Mouse (Mus musculus) stomach, embryonic 14.5 days (tissue): ENCODE data around the gene Grap2. TPM values are rescaled to one million over a fixed set of nuclear protein-coding genes. Genes with fewer than 3 reads are reported as not detected.

Experiments used
- ATAC-seq: fragments of 200-750 bp; cut with Nextera tagmentation; 2 replicates; pipeline ENCODE4 v1.8.0; 2017; ENCODE audit warnings: low read depth, moderate TSS enrichment; ENCODE audit not compliant: insufficient number of reproducible peaks, insufficient read depth, low FRiP score
- H3K27ac ChIP-seq: fragments of 300-500 bp; sonication (generic); 2 replicates; pipeline ENCODE4 v1.5.1; 2014; ENCODE audit warnings: mild to moderate bottlenecking, low read length, moderate library complexity, mixed read lengths
- H3K27me3 ChIP-seq: fragments of 300-500 bp; sonication (generic); 2 replicates; pipeline ENCODE4 v1.6.1; 2014; ENCODE audit warnings: low read length, control low read depth, mixed read lengths; ENCODE audit not compliant: control insufficient read depth, insufficient read depth
- H3K36me3 ChIP-seq: fragments of 300-500 bp; sonication (generic); 2 replicates; pipeline ENCODE4 v1.6.1; 2014; ENCODE audit warnings: mild to moderate bottlenecking, control low read depth, low read length, moderate library complexity, mixed read lengths; ENCODE audit not compliant: control insufficient read depth, insufficient read depth
- H3K4me1 ChIP-seq: fragments of 300-500 bp; sonication (generic); 2 replicates; pipeline ENCODE4 v1.6.1; 2014; ENCODE audit warnings: low read length, control low read depth, mixed read lengths; ENCODE audit not compliant: control insufficient read depth, insufficient read depth
- H3K4me2 ChIP-seq: fragments of 300-500 bp; sonication (generic); replicated peaks from 2 replicates; pipeline ENCODE4 v1.6.1; 2014; ENCODE audit warnings: low read depth, low read length, control low read depth
- H3K4me3 ChIP-seq: fragments of 300-500 bp; sonication (generic); 2 replicates; pipeline ENCODE4 v1.5.1; 2014; ENCODE audit warnings: low read depth, low read length, control low read depth
- H3K9ac ChIP-seq: fragments of 300-500 bp; sonication (generic); replicated peaks from 2 replicates; pipeline ENCODE4 v1.6.1; 2014; ENCODE audit warnings: low read depth, mild to moderate bottlenecking, control low read depth, low read length, moderate library complexity, mixed read lengths
- H3K9me3 ChIP-seq: fragments of 300-500 bp; sonication (generic); 2 replicates; pipeline ENCODE4 v1.6.1; 2016; ENCODE audit warnings: low read depth, low read length, control low read depth; ENCODE audit not compliant: control insufficient read depth
- WGBS: fragments of 180-500 bp; shearing (Covaris S2); extraction: QIAGEN DNeasy Blood & Tissue Kit; methylation state at CpG from one replicate; pipeline ENCODE4 v1.1.7; 2014; 5-methylcytosine and 5-hydroxymethylcytosine counted together
- polyA plus RNA-seq: library from polyadenylated mRNA; unstranded; fragments of >200 nt; fragmentation: Nextera tagmentation; extraction: Ambion mirVana; gene quantifications from 2 replicates; pipeline ENCODE4 v1.2.1, GENCODE M21; 2014

The Grap2 gene
- polyA plus RNA-seq = 0.57 and 0.97 TPM in 2 replicates

GRCm38 (mm10) chr15:80572291-80572690 lies at the start of gene Grap2:
TSS of gene Grap2 (plus strand) at chr15:80572594.
- Histone ChIP-seq H3K4me3 (no peak within 1 kb of the TSS), H3K4me2 (no peak within 1 kb of the TSS), H3K9me3 (no peaks in the 10 kb centered on the region), H3K27ac (no peak within 1 kb of the TSS), H3K9ac (no peak within 1 kb of the TSS), H3K4me1 (no peaks in the 10 kb centered on the region), H3K27me3 (no peaks in the 10 kb centered on the region), H3K36me3 (no peaks in the 10 kb centered on the region)
- WGBS = 64% methylated on average over 12 of the region's 12 CpGs
- no peak for ATAC-seq

GRCm38 (mm10) chr15:80529955-80530869 lies 42.2 kb upstream of the Grap2 start:
- no peaks in the 10 kb centered on the region for H3K9me3 ChIP-seq
- H3K27ac ChIP-seq = no peak overlapping the region
- H3K36me3 ChIP-seq = no peaks in the 10 kb centered on the region
- no peaks in the 10 kb centered on the region for H3K27me3 ChIP-seq
- no peak overlapping the region for H3K4me3 ChIP-seq
- WGBS = 45% methylated on average over 20 of the region's 20 CpGs
- H3K9ac ChIP-seq = no peak overlapping the region
- H3K4me1 ChIP-seq = no peaks in the 10 kb centered on the region
- H3K4me2 ChIP-seq = no peak overlapping the region
- no peak for ATAC-seq

GRCm38 (mm10) chr15:80531026-80531425 lies 41.4 kb upstream of the Grap2 start:
- no peak overlapping the region for H3K9ac ChIP-seq
- no peak overlapping the region for H3K4me3 ChIP-seq
- no peaks in the 10 kb centered on the region for H3K4me1 ChIP-seq
- no peak overlapping the region for H3K4me2 ChIP-seq
- no peaks in the 10 kb centered on the region for H3K36me3 ChIP-seq
- no peak for ATAC-seq
- H3K27me3 ChIP-seq = no peaks in the 10 kb centered on the region
- no peak overlapping the region for H3K27ac ChIP-seq
- H3K9me3 ChIP-seq = no peaks in the 10 kb centered on the region
- WGBS = 84% methylated on average over 9 of the region's 9 CpGs

GRCm38 (mm10) chr15:80532281-80533072 lies 39.9 kb upstream of the Grap2 start:
- Histone ChIP-seq H3K4me1 (no peaks in the 10 kb centered on the region), H3K27me3 (no peaks in the 10 kb centered on the region), H3K9ac (no peak overlapping the region), H3K4me3 (no peak overlapping the region), H3K4me2 (no peak overlapping the region), H3K36me3 (no peaks in the 10 kb centered on the region), H3K27ac (no peak overlapping the region), H3K9me3 (no peaks in the 10 kb centered on the region)
- ATAC-seq = no peak; the same call in 1 of the 2 replicates
- 77% methylated on average over 8 of the region's 8 CpGs for WGBS

GRCm38 (mm10) chr15:80533274-80533673 lies 39.1 kb upstream of the Grap2 start:
- H3K27ac ChIP-seq = no peak overlapping the region
- ATAC-seq = no peak
- 60% methylated on average over 6 of the region's 6 CpGs for WGBS
- H3K9me3 ChIP-seq = no peaks in the 10 kb centered on the region
- H3K4me1 ChIP-seq = no peaks in the 10 kb centered on the region
- no peaks in the 10 kb centered on the region for H3K36me3 ChIP-seq
- no peaks in the 10 kb centered on the region for H3K27me3 ChIP-seq
- H3K4me2 ChIP-seq = no peak overlapping the region
- no peak overlapping the region for H3K9ac ChIP-seq
- no peak overlapping the region for H3K4me3 ChIP-seq

- WGBS = 73% methylated on average over 2 of the region's 2 CpGs
- no peaks in the 10 kb centered on the region for H3K27me3 ChIP-seq
- H3K4me1 ChIP-seq = no peaks in the 10 kb centered on the region
Measured at GRCm38 (mm10) chr15:80536051-80536450, 36.3 kb upstream of the Grap2 start.

GRCm38 (mm10) chr15:80538075-80538474 lies 34.3 kb upstream of the Grap2 start:
- Histone ChIP-seq H3K4me3 (no peak overlapping the region), H3K9ac (no peak overlapping the region), H3K27me3 (no peaks in the 10 kb centered on the region), H3K4me1 (no peaks in the 10 kb centered on the region), H3K27ac (no peak overlapping the region), H3K36me3 (no peaks in the 10 kb centered on the region), H3K9me3 (no peaks in the 10 kb centered on the region), H3K4me2 (no peak overlapping the region)
- no peak for ATAC-seq
- WGBS = 76% methylated on average over 2 of the region's 2 CpGs

More at GRCm38 (mm10) chr15:80536051-80536450, 36.3 kb upstream of the Grap2 start:
- Histone ChIP-seq H3K36me3 (no peaks in the 10 kb centered on the region), H3K4me2 (no peak overlapping the region), H3K9me3 (no peaks in the 10 kb centered on the region), H3K27ac (no peak overlapping the region), H3K4me3 (no peak overlapping the region), H3K9ac (no peak overlapping the region)
- no peak for ATAC-seq

GRCm38 (mm10) chr15:80538671-80539340 lies 33.6 kb upstream of the Grap2 start:
- WGBS = 81% methylated on average over 7 of the region's 7 CpGs
- no peaks in the 10 kb centered on the region for H3K9me3 ChIP-seq
- no peak overlapping the region for H3K4me2 ChIP-seq
- no peaks in the 10 kb centered on the region for H3K4me1 ChIP-seq
- no peak overlapping the region for H3K4me3 ChIP-seq
- H3K36me3 ChIP-seq = no peaks in the 10 kb centered on the region
- no peaks in the 10 kb centered on the region for H3K27me3 ChIP-seq
- ATAC-seq = no peak
- no peak overlapping the region for H3K27ac ChIP-seq
- no peak overlapping the region for H3K9ac ChIP-seq
